Mouse (Mus musculus): Measurements from ENCODE around the gene Mfn2.

DNA sequence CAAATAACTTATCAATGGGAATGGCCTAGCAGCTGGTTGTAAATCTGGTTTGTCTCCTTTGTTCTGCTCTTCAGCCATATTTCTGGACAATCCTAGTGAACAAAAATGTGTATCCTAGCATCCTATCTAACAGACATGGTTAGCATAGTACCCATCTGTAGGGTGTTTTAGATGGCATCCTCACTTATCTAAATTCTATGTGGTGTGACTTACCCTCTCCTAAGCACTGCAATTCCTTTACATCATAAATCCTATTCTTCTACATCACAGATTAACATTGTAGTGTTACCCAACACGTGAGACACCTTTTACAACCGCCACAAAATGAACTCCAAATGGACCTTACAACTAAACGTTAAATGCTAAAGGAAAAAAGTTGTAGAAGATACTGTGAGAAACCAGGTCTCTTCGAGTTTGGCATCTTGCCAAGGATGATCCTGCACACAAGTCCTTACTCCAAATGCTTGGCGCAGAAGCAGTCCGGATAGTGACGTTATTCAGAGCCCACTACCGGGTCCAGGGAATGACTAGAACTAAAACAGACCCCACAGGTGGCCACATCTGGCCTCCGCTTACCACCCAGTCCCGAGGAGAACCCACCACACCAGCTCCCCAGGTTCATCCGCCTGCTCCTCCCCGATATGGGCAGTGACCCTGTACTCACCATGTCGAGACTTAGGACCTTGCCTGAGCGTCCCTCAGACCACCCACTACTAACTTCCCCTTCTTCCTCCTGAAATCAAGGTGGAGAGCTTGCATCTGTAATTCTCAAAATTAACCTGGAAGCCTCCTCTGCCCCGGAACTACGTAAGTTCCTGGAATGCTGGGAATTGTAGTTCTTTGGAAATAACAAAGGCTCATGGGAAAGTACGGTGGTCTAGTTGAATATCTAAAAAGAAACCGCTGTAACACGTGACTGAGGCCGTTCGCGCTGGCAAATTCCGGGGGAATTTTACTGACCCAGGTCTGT, 56.6 kb downstream of the Mfn2 start, which contains the start of gene Zfp933:
- no peak for TF ChIP-seq CTCF (IDR thresholded peaks at IDR 0.05; ENCODE audit: control insufficient read depth, insufficient read depth, insufficient replicate concordance, low read depth, low read length)
- TF ChIP-seq POLR2A (IDR thresholded peaks at IDR 0.05; ENCODE audit: control insufficient read depth, low read depth, low read length) = no peak
